Mouse (Mus musculus) embryonic facial prominence, embryonic 13.5 days (tissue): ENCODE measurements at regions not wholly inside any gene's neighbourhood (a gene's known extent, or its start where the extent isn't known, plus 50 kb on each side); places are given as distances from the start of the nearest gene placed in this dataset.

Experiments used
- ATAC-seq: fragments of 200-750 bp; cut with Nextera tagmentation; 2 replicates; pipeline ENCODE4 v1.8.0; 2017; ENCODE audit warnings: low read depth; ENCODE audit not compliant: insufficient number of reproducible peaks, insufficient read depth, low FRiP score, low TSS enrichment
- H3K27ac ChIP-seq: fragments of 300-500 bp; sonication (generic); 2 replicates; pipeline ENCODE4 v1.5.1; 2015; ENCODE audit warnings: moderate library complexity, mild to moderate bottlenecking, inconsistent platforms
- H3K27me3 ChIP-seq: fragments of 300-500 bp; sonication (generic); 2 replicates; pipeline ENCODE4 v1.6.1; 2015; ENCODE audit warnings: mild to moderate bottlenecking, inconsistent platforms
- H3K36me3 ChIP-seq: fragments of 300-500 bp; sonication (generic); 2 replicates; pipeline ENCODE4 v1.6.1; 2015; ENCODE audit warnings: mild to moderate bottlenecking, inconsistent platforms
- H3K4me1 ChIP-seq: fragments of 300-500 bp; sonication (generic); 2 replicates; pipeline ENCODE4 v1.6.1; 2015; ENCODE audit warnings: inconsistent platforms
- H3K4me2 ChIP-seq: fragments of 300-500 bp; sonication (generic); 2 replicates; pipeline ENCODE4 v1.6.1; 2015; ENCODE audit warnings: moderate library complexity, mild to moderate bottlenecking, inconsistent platforms
- H3K4me3 ChIP-seq: fragments of 300-500 bp; sonication (generic); 2 replicates; pipeline ENCODE4 v1.5.1; 2015; ENCODE audit warnings: mild to moderate bottlenecking, inconsistent platforms
- H3K9ac ChIP-seq: fragments of 300-500 bp; sonication (generic); 2 replicates; pipeline ENCODE4 v1.6.1; 2015; ENCODE audit warnings: mild to moderate bottlenecking, inconsistent platforms
- H3K9me3 ChIP-seq: fragments of 300-500 bp; sonication (generic); 2 replicates; pipeline ENCODE4 v1.6.1; 2016; ENCODE audit warnings: inconsistent platforms
- whole genome bisulfite sequencing: fragments of 180-500 bp; shearing (Covaris S2); methylation state at CpG from one replicate; pipeline ENCODE4 v1.1.7; 2015; ENCODE audit warnings: mixed read lengths; 5-methylcytosine and 5-hydroxymethylcytosine counted together

- no peaks in the 10 kb centered on the region for H3K27me3 ChIP-seq
- H3K4me3 ChIP-seq, result no peak overlapping the region
- H3K36me3 ChIP-seq, result no peaks in the 10 kb centered on the region
- no peaks in the 10 kb centered on the region for H3K9me3 ChIP-seq
- H3K4me1 ChIP-seq, result no peaks in the 10 kb centered on the region
- 84% methylated on average over 3 of the region's 3 CpGs for WGBS
- H3K27ac ChIP-seq, result no peak overlapping the region
- H3K9ac ChIP-seq, result no peak overlapping the region
- no peak overlapping the region for H3K4me2 ChIP-seq
- no peak for ATAC-seq
Observed at GRCm38 (mm10) chr12:25180289-25180688, 83.3 kb upstream of the Id2 start.

DNA sequence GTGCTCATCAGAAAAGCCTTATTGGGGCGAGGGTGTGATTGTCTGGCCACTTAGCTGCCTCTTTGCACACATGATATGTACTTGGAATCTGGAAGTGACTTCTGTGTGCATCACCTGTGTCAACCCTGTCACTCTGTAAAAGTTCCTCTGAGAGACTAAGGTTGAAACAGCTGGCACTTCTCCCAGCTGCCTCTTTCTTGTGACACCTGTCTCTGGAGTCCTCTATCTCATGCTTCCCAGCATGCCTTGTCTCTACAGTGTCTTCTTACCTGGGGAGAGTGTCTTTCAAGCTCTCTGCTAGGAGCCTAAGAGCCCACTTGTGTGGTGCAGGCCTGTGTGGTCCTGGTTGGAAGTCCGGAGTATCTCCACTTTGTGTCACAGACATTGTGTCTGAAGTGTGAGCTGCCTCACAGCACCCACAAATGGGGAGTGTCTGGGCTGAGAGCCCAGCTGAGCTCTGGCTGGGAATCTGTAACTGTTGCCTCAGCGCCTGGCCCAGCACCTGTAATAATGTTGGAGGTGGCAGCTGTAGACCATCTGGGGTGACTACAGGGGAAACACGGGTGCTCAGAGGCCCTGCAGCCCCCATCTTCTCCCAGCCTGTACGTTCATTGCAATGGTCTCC is 81.7 kb upstream of the Id2 start:
- ATAC-seq, result no peak
- WGBS, result 75% methylated on average over 5 of the region's 5 CpGs
- Histone ChIP-seq H3K36me3 (no peaks in the 10 kb centered on the region), H3K4me3 (no peak overlapping the region), H3K4me1 (no peaks in the 10 kb centered on the region), H3K9me3 (no peaks in the 10 kb centered on the region), H3K27ac (no peak overlapping the region), H3K27me3 (no peaks in the 10 kb centered on the region), H3K9ac (no peak overlapping the region; the same call in 1 of the 2 replicates), H3K4me2 (no peak overlapping the region)

DNA sequence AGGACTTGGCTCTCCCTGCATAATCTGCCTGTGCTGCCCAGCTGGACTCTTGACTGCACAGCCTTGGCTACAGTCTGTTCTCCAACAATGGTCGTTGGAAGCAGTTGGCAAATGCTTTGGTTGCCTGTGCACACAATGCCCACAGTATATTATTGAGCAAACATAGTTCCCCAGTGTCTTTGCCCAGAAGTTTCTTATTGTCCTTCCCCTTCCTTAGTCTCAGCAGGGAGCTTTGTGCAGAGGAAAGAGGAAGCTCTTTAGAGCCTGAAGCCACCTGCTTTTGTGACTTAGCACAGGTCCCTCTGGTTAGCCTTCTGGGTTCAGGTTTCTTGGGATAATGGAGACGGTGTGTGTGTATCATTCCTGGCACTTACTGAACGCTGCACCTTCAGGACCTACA is 80.9 kb upstream of the Id2 start:
- Histone ChIP-seq H3K9me3 (no peaks in the 10 kb centered on the region), H3K36me3 (no peaks in the 10 kb centered on the region), H3K27ac (no peak overlapping the region), H3K4me3 (no peak overlapping the region), H3K4me2 (no peak overlapping the region), H3K9ac (no peak overlapping the region), H3K4me1 (no peaks in the 10 kb centered on the region), H3K27me3 (no peaks in the 10 kb centered on the region)
- WGBS, result 62% methylated on average over 3 of the region's 3 CpGs
- ATAC-seq, result no peak

GRCm38 (mm10) chr12:25176565-25176964 is 79.6 kb upstream of the Id2 start:
- Histone ChIP-seq H3K4me3 (no peak overlapping the region), H3K36me3 (no peaks in the 10 kb centered on the region), H3K4me1 (no peaks in the 10 kb centered on the region), H3K4me2 (no peak overlapping the region), H3K27ac (no peak overlapping the region), H3K9me3 (no peaks in the 10 kb centered on the region), H3K27me3 (no peaks in the 10 kb centered on the region), H3K9ac (no peak overlapping the region)
- WGBS, result 76% methylated on average over 3 of the region's 3 CpGs
- no peak for ATAC-seq

DNA sequence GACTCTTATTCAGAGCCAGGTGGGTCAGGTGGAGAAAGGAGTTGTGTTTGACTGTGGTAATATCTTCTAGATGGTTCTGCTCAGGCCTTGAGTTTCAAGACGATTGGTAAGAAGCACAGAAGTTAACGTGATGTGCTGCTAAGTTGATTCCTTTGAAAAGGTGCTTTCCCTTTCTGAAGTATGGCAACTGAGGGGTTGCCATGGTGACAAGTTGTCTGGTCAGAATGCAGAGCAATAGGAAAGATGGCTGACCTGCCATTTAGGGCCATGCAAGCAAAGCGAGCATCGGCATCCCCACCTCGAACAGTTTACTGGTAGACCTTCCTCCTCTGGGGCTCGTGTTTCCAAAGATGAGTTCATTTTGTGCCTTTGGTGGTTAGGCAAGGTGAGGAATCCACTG is 76.1 kb upstream of the Id2 start:
- Histone ChIP-seq H3K27me3 (no peaks in the 10 kb centered on the region), H3K9me3 (no peaks in the 10 kb centered on the region), H3K4me3 (no peak overlapping the region), H3K4me1 (peaks cover under 1% of the 10 kb centered on the region), H3K9ac (no peak overlapping the region), H3K36me3 (no peaks in the 10 kb centered on the region), H3K4me2 (no peak overlapping the region), H3K27ac (no peak overlapping the region)
- no peak for ATAC-seq
- WGBS, result 83% methylated on average over 6 of the region's 6 CpGs

- Histone ChIP-seq H3K27me3 (no peaks in the 10 kb centered on the region), H3K36me3 (no peaks in the 10 kb centered on the region), H3K4me3 (no peak overlapping the region), H3K4me1 (peaks cover 7% of the 10 kb centered on the region), H3K9ac (no peak overlapping the region), H3K4me2 (no peak overlapping the region), H3K27ac (no peak overlapping the region), H3K9me3 (no peaks in the 10 kb centered on the region)
- 83% methylated on average over 4 of the region's 4 CpGs for WGBS
- no peak for ATAC-seq
Observed at GRCm38 (mm10) chr12:25172450-25172849, 75.5 kb upstream of the Id2 start.

DNA sequence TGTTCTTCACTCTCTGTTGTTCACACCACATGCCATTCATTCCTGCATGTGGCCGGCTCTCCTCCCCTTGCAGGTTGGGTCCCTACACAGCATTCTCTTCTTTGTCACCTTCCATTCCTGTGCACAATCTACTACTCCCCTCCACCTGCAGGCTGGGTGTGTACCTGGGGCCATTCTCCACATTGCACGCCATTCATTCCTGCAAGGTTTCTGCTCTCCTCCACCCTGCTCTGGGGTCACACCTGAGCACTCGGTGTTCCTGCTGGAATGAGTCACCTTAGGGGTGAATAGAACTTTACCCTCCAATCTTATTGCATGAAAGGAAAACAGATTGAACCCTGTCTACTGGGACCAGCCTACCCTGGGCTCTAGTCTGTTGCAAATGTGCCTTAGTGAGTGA is 72.7 kb upstream of the Id2 start:
- no peak overlapping the region for H3K9ac ChIP-seq
- H3K4me2 ChIP-seq, result no peak overlapping the region
- H3K27me3 ChIP-seq, result no peaks in the 10 kb centered on the region
- no peak overlapping the region for H3K4me3 ChIP-seq
- H3K4me1 ChIP-seq, result peaks cover 8% of the 10 kb centered on the region
- H3K9me3 ChIP-seq, result no peaks in the 10 kb centered on the region
- ATAC-seq, result no peak
- 77% methylated on average over 3 of the region's 3 CpGs for WGBS
- no peak overlapping the region for H3K27ac ChIP-seq
- H3K36me3 ChIP-seq, result no peaks in the 10 kb centered on the region

DNA sequence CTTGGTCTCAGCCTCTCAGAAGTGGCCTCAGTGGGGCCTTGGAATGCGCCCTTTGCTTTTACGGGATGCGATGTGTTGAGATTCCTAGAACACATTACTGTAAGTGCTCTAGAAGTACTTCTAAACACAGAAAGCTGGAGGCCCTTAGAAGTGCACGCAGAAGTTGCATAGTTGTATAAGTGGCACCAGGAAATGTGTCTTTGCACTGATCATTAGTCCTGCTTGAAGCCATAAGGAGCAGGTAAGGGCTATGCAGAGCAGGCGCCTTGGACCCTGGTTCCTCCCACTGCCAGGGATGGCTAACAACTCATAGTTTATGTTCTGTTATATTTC is 71.2 kb upstream of the Id2 start:
- 86% methylated on average over 5 of the region's 5 CpGs for WGBS
- Histone ChIP-seq H3K27ac (no peak overlapping the region), H3K9ac (no peak overlapping the region), H3K9me3 (no peaks in the 10 kb centered on the region), H3K4me3 (no peak overlapping the region), H3K4me2 (no peak overlapping the region), H3K27me3 (no peaks in the 10 kb centered on the region), H3K4me1 (peaks cover 14% of the 10 kb centered on the region), H3K36me3 (no peaks in the 10 kb centered on the region)
- no peak for ATAC-seq

DNA sequence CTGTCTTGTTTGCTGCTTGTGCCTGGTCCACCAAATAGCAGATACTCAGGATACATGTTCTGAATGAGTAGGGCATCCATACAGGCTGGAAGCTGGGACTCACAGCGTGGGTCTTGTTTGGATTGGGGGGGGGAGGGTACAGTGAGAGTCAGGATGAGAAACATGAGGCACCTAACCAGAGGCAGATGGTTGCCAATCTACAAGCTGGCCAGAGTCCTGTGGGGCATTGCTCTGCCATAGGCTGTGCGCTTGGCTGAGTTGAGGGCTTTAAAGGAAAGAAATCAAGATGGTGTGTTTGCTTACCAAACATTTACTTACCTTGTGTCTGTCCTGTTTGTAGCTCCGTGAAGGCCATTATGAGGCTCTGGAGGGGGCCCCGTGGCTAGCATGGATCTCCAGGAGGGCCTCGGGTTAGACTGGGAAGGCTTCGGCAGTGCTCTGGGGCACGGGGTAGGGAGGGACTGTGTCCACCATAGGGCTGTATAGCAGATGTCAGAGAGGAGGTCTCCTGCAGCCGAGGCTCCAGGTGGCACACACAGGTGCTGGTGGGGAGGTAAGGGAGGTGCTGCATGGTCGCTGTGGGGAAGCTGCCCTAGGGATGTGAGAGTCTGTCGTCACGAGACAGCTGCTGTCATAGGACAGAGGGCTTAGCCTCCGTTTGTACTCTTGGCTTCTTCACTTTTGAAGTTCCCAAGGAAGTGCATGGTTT is 70.7 kb upstream of the Id2 start:
- H3K27me3 ChIP-seq, result no peaks in the 10 kb centered on the region
- no peak for ATAC-seq
- no peak overlapping the region for H3K4me3 ChIP-seq
- WGBS, result 66% methylated on average over 12 of the region's 12 CpGs
- no peaks in the 10 kb centered on the region for H3K36me3 ChIP-seq
- H3K4me2 ChIP-seq, result no peak overlapping the region
- no peak overlapping the region for H3K9ac ChIP-seq
- H3K27ac ChIP-seq, result peak overlapping the region; percentile 4; the same call in 1 of the 2 replicates
- peaks cover 14% of the 10 kb centered on the region for H3K4me1 ChIP-seq
- H3K9me3 ChIP-seq, result no peaks in the 10 kb centered on the region

DNA sequence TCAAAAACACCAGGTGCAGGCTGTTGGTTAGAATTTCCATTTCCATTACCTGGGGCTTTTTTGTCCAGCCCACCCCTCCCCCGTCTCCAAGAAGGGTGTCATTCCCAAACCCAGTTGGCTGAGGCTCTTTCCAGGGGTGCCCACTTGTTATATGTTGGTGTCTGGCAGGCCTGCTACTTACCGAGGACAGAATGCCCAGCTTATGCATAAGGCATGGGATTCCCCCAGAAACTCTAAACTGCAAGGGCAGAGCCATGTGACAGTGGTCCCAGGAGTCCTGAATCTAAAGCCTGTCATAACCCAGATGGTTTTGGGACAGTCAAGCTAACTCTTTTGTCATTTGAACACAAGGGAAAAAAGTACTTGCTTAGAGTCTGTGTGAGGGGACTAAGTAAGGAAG is 69.6 kb upstream of the Id2 start:
- WGBS, result 64% methylated on average over 2 of the region's 2 CpGs
- no peaks in the 10 kb centered on the region for H3K36me3 ChIP-seq
- no peak overlapping the region for H3K4me3 ChIP-seq
- H3K9me3 ChIP-seq, result no peaks in the 10 kb centered on the region
- no peak overlapping the region for H3K4me2 ChIP-seq
- H3K9ac ChIP-seq, result no peak overlapping the region
- no peak overlapping the region for H3K27ac ChIP-seq
- no peak for ATAC-seq
- H3K27me3 ChIP-seq, result no peaks in the 10 kb centered on the region
- H3K4me1 ChIP-seq, result peaks cover 21% of the 10 kb centered on the region

- H3K27me3 ChIP-seq, result no peaks in the 10 kb centered on the region
- H3K36me3 ChIP-seq, result no peaks in the 10 kb centered on the region
- WGBS, result 84% methylated on average over 3 of the region's 3 CpGs
- no peak for ATAC-seq
- no peak overlapping the region for H3K4me2 ChIP-seq
- no peak overlapping the region for H3K4me3 ChIP-seq
- H3K27ac ChIP-seq, result no peak overlapping the region
- peaks cover 23% of the 10 kb centered on the region for H3K4me1 ChIP-seq
- no peaks in the 10 kb centered on the region for H3K9me3 ChIP-seq
- no peak overlapping the region for H3K9ac ChIP-seq
Observed at GRCm38 (mm10) chr12:25165650-25166049, 68.7 kb upstream of the Id2 start.

- no peak overlapping the region for H3K4me2 ChIP-seq
- no peak overlapping the region for H3K27ac ChIP-seq
- no peaks in the 10 kb centered on the region for H3K9me3 ChIP-seq
- H3K27me3 ChIP-seq, result no peaks in the 10 kb centered on the region
- no peak overlapping the region for H3K9ac ChIP-seq
- no peaks in the 10 kb centered on the region for H3K36me3 ChIP-seq
- WGBS, result 88% methylated on average over 1 of the region's 1 CpGs
- ATAC-seq, result no peak
- no peak overlapping the region for H3K4me3 ChIP-seq
- peaks cover 23% of the 10 kb centered on the region for H3K4me1 ChIP-seq
Observed at GRCm38 (mm10) chr12:25164724-25165123, 67.8 kb upstream of the Id2 start.
